Mouse (Mus musculus): ENCODE results near the gene Spred2. TPM values are rescaled to one million over a fixed set of nuclear protein-coding genes. Genes with fewer than 3 reads are reported as not detected.
"Not testable (repeated sequence)": the region's sequence is repeated elsewhere in the genome, so short reads cannot be mapped to it uniquely, and the experiment has no call there.

The Spred2 gene
- total and polyA plus RNA-seq, 2 experiments from 2014 or later, result 8.7 to 16.9 TPM

- Histone ChIP-seq H3K27ac (no peak overlapping the region), H3K9ac (replicated peaks; ENCODE audit: low read length) (no peak overlapping the region), H3K9me3 (ENCODE audit: low read length) (peaks cover 16% of the 10 kb centered on the region), H3K4me2 (ENCODE audit: low read depth, low read length) (no peak overlapping the region), H3K4me3 (ENCODE audit: low read length) (no peak overlapping the region), H3K4me1 (ENCODE audit: insufficient read depth, low read length) (no peaks in the 10 kb centered on the region), H3K36me3 (ENCODE audit: insufficient read depth, low read length) (peaks cover 42% of the 10 kb centered on the region), H3K27me3 (ENCODE audit: insufficient read depth, low read length) (no peaks in the 10 kb centered on the region)
- ATAC-seq (no peak), DNase-seq (ENCODE audit: low spot score) (no peak)
- 94% methylated on average over 2 of the region's 2 CpGs for WGBS
- no peak for TF ChIP-seq CTCF (IDR thresholded peaks at IDR 0.05; ENCODE audit: low read depth)
Measured at GRCm38 (mm10) chr11:20022462-20022861, 98.3 kb downstream of the Spred2 start.

- no peaks in the 10 kb centered on the region for H3K4me1 ChIP-seq (ENCODE audit: insufficient read depth, low read length)
- no peaks in the 10 kb centered on the region for H3K27me3 ChIP-seq (ENCODE audit: insufficient read depth, low read length)
- no peak overlapping the region for H3K9ac ChIP-seq (replicated peaks; ENCODE audit: low read length)
- DNase-seq (ENCODE audit: low spot score) (no peak), ATAC-seq (no peak)
- no peak overlapping the region for H3K4me2 ChIP-seq (ENCODE audit: low read depth, low read length)
- H3K36me3 ChIP-seq (ENCODE audit: insufficient read depth, low read length), result peaks cover 39% of the 10 kb centered on the region
- no peak overlapping the region for H3K27ac ChIP-seq
- WGBS, result 85% methylated on average over 14 of the region's 14 CpGs
- H3K9me3 ChIP-seq (ENCODE audit: low read length), result peaks cover 16% of the 10 kb centered on the region
- TF ChIP-seq CTCF (IDR thresholded peaks at IDR 0.05; ENCODE audit: low read depth), result no peak
- no peak overlapping the region for H3K4me3 ChIP-seq (ENCODE audit: low read length)
Measured at GRCm38 (mm10) chr11:20022911-20023482, 98.8 kb downstream of the Spred2 start.

- TF ChIP-seq CTCF (IDR thresholded peaks at IDR 0.05; ENCODE audit: low read depth), result no peak
- no peaks in the 10 kb centered on the region for H3K27me3 ChIP-seq (ENCODE audit: insufficient read depth, low read length)
Measured at GRCm38 (mm10) chr11:20025899-20026298, 101.7 kb downstream of the Spred2 start.

GRCm38 (mm10) chr11:20027719-20028118, 103.5 kb downstream of the Spred2 start:
- Histone ChIP-seq H3K27me3 (ENCODE audit: insufficient read depth, low read length) (no peaks in the 10 kb centered on the region), H3K4me1 (ENCODE audit: insufficient read depth, low read length) (no peaks in the 10 kb centered on the region), H3K4me2 (ENCODE audit: low read depth, low read length) (no peak overlapping the region), H3K4me3 (ENCODE audit: low read length) (no peak overlapping the region), H3K9me3 (ENCODE audit: low read length) (no peaks in the 10 kb centered on the region), H3K36me3 (ENCODE audit: insufficient read depth, low read length) (no peaks in the 10 kb centered on the region), H3K27ac (no peak overlapping the region), H3K9ac (replicated peaks; ENCODE audit: low read length) (no peak overlapping the region)
- DNase-seq (ENCODE audit: low spot score) (no peak), ATAC-seq (no peak)
- 77% methylated on average over 9 of the region's 9 CpGs for WGBS
- no peak for TF ChIP-seq CTCF (IDR thresholded peaks at IDR 0.05; ENCODE audit: low read depth)

More at GRCm38 (mm10) chr11:20025899-20026298, 101.7 kb downstream of the Spred2 start:
- no peak for ATAC-seq
- H3K9me3 ChIP-seq (ENCODE audit: low read length), result peaks cover 3% of the 10 kb centered on the region; the same call in 1 of the 2 replicates
- DNase-seq (ENCODE audit: low spot score), result no peak
- no peak overlapping the region for H3K9ac ChIP-seq (replicated peaks; ENCODE audit: low read length)
- no peak overlapping the region for H3K4me3 ChIP-seq (ENCODE audit: low read length)
- H3K27ac ChIP-seq, result no peak overlapping the region
- WGBS, result 77% methylated on average over 11 of the region's 11 CpGs
- peaks cover 10% of the 10 kb centered on the region for H3K36me3 ChIP-seq (ENCODE audit: insufficient read depth, low read length)
- H3K4me2 ChIP-seq (ENCODE audit: low read depth, low read length), result no peak overlapping the region
- H3K4me1 ChIP-seq (ENCODE audit: insufficient read depth, low read length), result no peaks in the 10 kb centered on the region

GRCm38 (mm10) chr11:20028396-20028795, 104.2 kb downstream of the Spred2 start:
- Histone ChIP-seq H3K4me2 (ENCODE audit: low read depth, low read length) (no peak overlapping the region), H3K4me3 (ENCODE audit: low read length) (no peak overlapping the region), H3K4me1 (ENCODE audit: insufficient read depth, low read length) (no peaks in the 10 kb centered on the region), H3K36me3 (ENCODE audit: insufficient read depth, low read length) (no peaks in the 10 kb centered on the region), H3K9ac (replicated peaks; ENCODE audit: low read length) (no peak overlapping the region), H3K9me3 (ENCODE audit: low read length) (no peaks in the 10 kb centered on the region), H3K27ac (no peak overlapping the region), H3K27me3 (ENCODE audit: insufficient read depth, low read length) (no peaks in the 10 kb centered on the region)
- no peak for DNase-seq (ENCODE audit: low spot score)
- ATAC-seq, result no peak
- WGBS, result 87% methylated on average over 6 of the region's 6 CpGs
- TF ChIP-seq CTCF (IDR thresholded peaks at IDR 0.05; ENCODE audit: low read depth), result no peak

- Histone ChIP-seq H3K4me1 (ENCODE audit: insufficient read depth, low read length) (no peaks in the 10 kb centered on the region), H3K9ac (replicated peaks; ENCODE audit: low read length) (no peak overlapping the region), H3K36me3 (ENCODE audit: insufficient read depth, low read length) (no peaks in the 10 kb centered on the region), H3K27ac (no peak overlapping the region), H3K4me3 (ENCODE audit: low read length) (no peak overlapping the region), H3K4me2 (ENCODE audit: low read depth, low read length) (no peak overlapping the region), H3K27me3 (ENCODE audit: insufficient read depth, low read length) (no peaks in the 10 kb centered on the region), H3K9me3 (ENCODE audit: low read length) (no peaks in the 10 kb centered on the region)
- DNase-seq (ENCODE audit: low spot score), result no peak
- TF ChIP-seq CTCF (IDR thresholded peaks at IDR 0.05; ENCODE audit: low read depth), result no peak
- ATAC-seq, result no peak
- WGBS, result 92% methylated on average over 4 of the region's 4 CpGs
Measured at GRCm38 (mm10) chr11:20029014-20029413, 104.8 kb downstream of the Spred2 start.

GRCm38 (mm10) chr11:20030973-20031372, 106.8 kb downstream of the Spred2 start:
- H3K27me3 ChIP-seq (ENCODE audit: insufficient read depth, low read length); H3K9me3 ChIP-seq (ENCODE audit: low read length); ATAC-seq; H3K4me1 ChIP-seq (ENCODE audit: insufficient read depth, low read length); H3K9ac ChIP-seq (replicated peaks; ENCODE audit: low read length); H3K27ac ChIP-seq; DNase-seq (ENCODE audit: low spot score); H3K4me3 ChIP-seq (ENCODE audit: low read length); H3K4me2 ChIP-seq (ENCODE audit: low read depth, low read length); H3K36me3 ChIP-seq (ENCODE audit: insufficient read depth, low read length): not testable (repeated sequence)
- WGBS, result 98% methylated on average over 5 of the region's 5 CpGs
